Mouse (Mus musculus) embryonic facial prominence, embryonic 14.5 days (tissue): Measurements from ENCODE around the gene Ccdc162. TPM values are rescaled to one million over a fixed set of nuclear protein-coding genes. Genes with fewer than 3 reads are reported as not detected.

Experiments
- ATAC-seq: fragments of 200-750 bp; cut with Nextera tagmentation; 2 replicates; pipeline ENCODE4 v1.8.0; 2017; ENCODE audit warnings: low read depth, moderate number of reproducible peaks, moderate TSS enrichment
- DNase-seq: peaks from one replicate; pipeline ENCODE4 v3.0.0-alpha.2; 2015; ENCODE audit warnings: low spot score
- H3K27ac ChIP-seq: fragments of 300-500 bp; sonication (generic); replicated peaks from 2 replicates; pipeline ENCODE4 v1.5.1; 2014; ENCODE audit warnings: low read depth, mild to moderate bottlenecking, low read length, moderate library complexity
- H3K27me3 ChIP-seq: fragments of 300-500 bp; sonication (generic); replicated peaks from 2 replicates; pipeline ENCODE4 v1.6.1; 2014; ENCODE audit warnings: low read length; ENCODE audit not compliant: control insufficient read depth, insufficient read depth
- H3K36me3 ChIP-seq: fragments of 300-500 bp; sonication (generic); 2 replicates; pipeline ENCODE4 v1.6.1; 2014; ENCODE audit warnings: low read length, mixed read lengths; ENCODE audit not compliant: control insufficient read depth, insufficient read depth
- H3K4me1 ChIP-seq: fragments of 300-500 bp; sonication (generic); 2 replicates; pipeline ENCODE4 v1.6.1; 2014; ENCODE audit warnings: antibody characterized with exemption, low read length; ENCODE audit not compliant: control insufficient read depth, insufficient read depth
- H3K4me2 ChIP-seq: fragments of 300-500 bp; sonication (generic); 2 replicates; pipeline ENCODE4 v1.6.1; 2014; ENCODE audit warnings: low read depth, mild to moderate bottlenecking, low read length, moderate library complexity, mixed read lengths
- H3K4me3 ChIP-seq: fragments of 300-500 bp; sonication (generic); 2 replicates; pipeline ENCODE4 v1.5.1; 2014; ENCODE audit warnings: low read depth, mild to moderate bottlenecking, low read length
- H3K9ac ChIP-seq: fragments of 300-500 bp; sonication (generic); 2 replicates; pipeline ENCODE4 v1.6.1; 2014; ENCODE audit warnings: low read depth, mild to moderate bottlenecking, low read length, moderate library complexity, mixed read lengths
- H3K9me3 ChIP-seq: fragments of 300-500 bp; sonication (generic); 2 replicates; pipeline ENCODE4 v1.6.1; 2016; ENCODE audit warnings: low read length; ENCODE audit not compliant: control insufficient read depth
- WGBS: fragments of 180-500 bp; shearing (Covaris S2); extraction: QIAGEN DNeasy Blood & Tissue Kit; methylation state at CpG from one replicate; pipeline ENCODE4 v1.1.7; 2014; 5-methylcytosine and 5-hydroxymethylcytosine counted together
- polyA plus RNA-seq: library from polyadenylated mRNA; unstranded; fragments of >200 nt; fragmentation: Nextera tagmentation; extraction: Ambion mirVana; gene quantifications from 2 replicates; pipeline ENCODE4 v1.2.1, GENCODE M21; 2014

Gene Ccdc162
- polyA plus RNA-seq, 1 experiment from 2014 or later, result 1.6 TPM

DNA sequence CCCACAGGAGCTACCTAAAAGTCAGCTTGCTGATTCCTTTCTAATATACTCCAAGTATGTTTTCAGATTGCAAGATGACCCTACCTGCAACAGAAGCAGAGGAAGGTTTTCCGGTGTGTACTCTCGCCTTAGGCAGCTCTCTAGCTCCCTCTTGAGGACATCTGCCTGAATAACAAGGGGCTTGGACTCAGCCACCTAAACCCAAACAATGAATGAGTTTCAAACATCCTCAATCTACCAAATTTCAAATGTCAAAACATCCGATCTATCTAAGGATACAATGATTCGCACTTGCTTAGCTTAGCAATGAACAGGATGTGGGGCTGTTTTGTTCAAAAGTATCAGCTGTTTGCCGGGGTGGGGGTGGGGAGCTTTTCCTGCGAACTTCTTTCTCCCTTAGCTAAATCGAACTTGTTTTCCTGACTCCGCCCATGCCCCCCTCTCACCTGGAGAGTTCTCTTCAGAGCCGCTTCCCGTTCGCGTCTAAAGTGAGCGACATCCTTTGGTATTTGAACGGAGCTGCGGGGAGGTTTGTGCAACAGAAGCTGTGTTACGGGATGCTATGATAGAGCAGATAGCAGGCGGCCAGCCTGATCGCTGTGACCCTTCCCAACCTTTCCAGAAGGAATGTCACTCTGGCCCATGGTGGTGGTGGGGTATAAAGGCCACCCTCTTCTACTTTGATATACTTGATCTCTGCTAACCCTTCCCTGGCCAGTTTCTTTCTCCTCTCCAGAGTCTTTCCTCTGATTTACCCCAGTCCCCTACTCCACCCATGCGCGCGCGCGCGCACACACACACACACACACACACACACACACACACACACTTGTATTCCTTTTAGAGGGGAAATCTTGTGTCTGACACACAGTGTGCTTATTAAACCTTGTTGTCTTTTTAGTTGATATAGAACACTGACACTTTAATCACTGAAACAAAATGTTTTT is 26.2 kb downstream of the Ccdc162 start:
- Histone ChIP-seq H3K4me1 (no peaks in the 10 kb centered on the region), H3K9me3 (no peaks in the 10 kb centered on the region), H3K4me2 (peak overlapping the region; percentile 61), H3K27me3 (no peaks in the 10 kb centered on the region), H3K4me3 (peak overlapping the region; percentile 38), H3K36me3 (no peaks in the 10 kb centered on the region), H3K9ac (peak overlapping the region; percentile 45), H3K27ac (no peak overlapping the region)
- 22% methylated on average over 24 of the region's 24 CpGs for WGBS
- ATAC-seq (peak; percentile 33; the same call in 1 of the 2 replicates), DNase-seq (peak; percentile 67)

DNA sequence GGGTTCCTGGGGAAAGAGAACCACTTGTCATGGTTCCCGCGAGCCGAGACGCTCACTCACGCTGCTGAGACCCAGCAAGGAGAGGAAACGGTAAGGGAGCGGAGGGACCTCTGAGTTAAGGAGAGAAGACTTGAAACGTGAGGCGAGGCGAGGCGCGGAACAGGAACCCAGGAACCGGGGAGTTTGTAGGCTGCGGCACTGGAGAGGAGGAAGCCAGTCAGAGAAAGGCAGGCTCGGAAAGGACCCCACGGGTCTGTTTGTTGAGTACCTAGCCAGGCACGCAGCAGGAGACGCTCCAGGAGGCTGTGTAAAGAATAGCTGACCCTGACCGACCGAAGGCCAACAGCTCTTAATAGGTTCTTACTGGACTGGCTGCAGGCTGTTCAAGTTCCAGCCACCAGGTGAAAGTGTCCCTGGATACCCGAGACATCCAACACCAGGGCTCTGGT is 31.9 kb downstream of the Ccdc162 start:
- Histone ChIP-seq H3K4me1 (no peaks in the 10 kb centered on the region), H3K9ac (peak overlapping the region; percentile 49), H3K27ac (no peak overlapping the region), H3K9me3 (no peaks in the 10 kb centered on the region), H3K36me3 (no peaks in the 10 kb centered on the region), H3K4me3 (peak overlapping the region; percentile 14), H3K4me2 (peak overlapping the region; percentile 47), H3K27me3 (no peaks in the 10 kb centered on the region)
- ATAC-seq (peak; percentile 21; the same call in 1 of the 2 replicates), DNase-seq (peak; percentile 20)
- WGBS, result 3% methylated on average over 21 of the region's 21 CpGs

DNA sequence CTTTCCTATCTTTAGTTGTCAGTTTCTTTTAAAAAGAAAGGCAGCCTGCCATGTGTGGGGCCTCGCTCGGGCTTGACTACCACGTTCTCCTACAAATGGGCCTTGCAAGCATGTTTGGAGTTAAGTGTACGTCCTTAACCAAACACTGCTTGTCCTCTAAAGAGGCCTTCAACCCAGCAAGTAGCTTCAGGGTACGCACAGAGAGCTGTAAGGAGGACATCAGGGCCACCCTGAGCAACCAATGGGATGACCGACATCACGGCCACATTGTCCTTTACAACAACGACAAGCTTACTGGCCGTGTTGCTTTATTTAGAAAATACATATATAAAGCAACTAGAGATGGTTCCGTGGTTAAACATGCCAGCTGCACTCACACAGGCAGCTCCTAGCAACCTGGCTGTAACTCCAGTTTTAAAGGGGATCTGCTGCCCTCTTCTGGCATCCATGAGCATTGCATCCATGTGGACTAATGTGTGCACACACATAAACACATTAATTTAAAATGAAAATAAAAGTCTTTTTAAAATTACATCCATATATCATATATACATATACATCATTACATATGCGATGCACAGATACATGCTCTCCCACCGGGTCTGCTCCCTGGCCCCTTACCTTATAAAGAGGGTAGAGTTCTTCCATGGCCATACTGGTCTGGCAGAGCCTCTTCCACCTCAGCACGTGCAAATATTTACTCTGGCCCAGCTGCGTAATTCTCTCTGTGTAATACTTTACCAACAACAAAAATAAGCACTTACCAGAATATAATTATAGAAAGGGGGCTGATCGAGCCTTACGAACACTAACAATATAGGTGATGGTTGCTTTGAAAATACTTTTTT is 33.7 kb downstream of the Ccdc162 start:
- Histone ChIP-seq H3K27me3 (no peaks in the 10 kb centered on the region), H3K36me3 (no peaks in the 10 kb centered on the region), H3K9me3 (no peaks in the 10 kb centered on the region), H3K4me2 (no peak overlapping the region), H3K4me1 (peaks cover 8% of the 10 kb centered on the region; the same call in 1 of the 2 replicates), H3K4me3 (no peak overlapping the region), H3K9ac (no peak overlapping the region), H3K27ac (no peak overlapping the region)
- 38% methylated on average over 16 of the region's 16 CpGs for WGBS
- ATAC-seq, result no peak
- DNase-seq, result peak; percentile 87

DNA sequence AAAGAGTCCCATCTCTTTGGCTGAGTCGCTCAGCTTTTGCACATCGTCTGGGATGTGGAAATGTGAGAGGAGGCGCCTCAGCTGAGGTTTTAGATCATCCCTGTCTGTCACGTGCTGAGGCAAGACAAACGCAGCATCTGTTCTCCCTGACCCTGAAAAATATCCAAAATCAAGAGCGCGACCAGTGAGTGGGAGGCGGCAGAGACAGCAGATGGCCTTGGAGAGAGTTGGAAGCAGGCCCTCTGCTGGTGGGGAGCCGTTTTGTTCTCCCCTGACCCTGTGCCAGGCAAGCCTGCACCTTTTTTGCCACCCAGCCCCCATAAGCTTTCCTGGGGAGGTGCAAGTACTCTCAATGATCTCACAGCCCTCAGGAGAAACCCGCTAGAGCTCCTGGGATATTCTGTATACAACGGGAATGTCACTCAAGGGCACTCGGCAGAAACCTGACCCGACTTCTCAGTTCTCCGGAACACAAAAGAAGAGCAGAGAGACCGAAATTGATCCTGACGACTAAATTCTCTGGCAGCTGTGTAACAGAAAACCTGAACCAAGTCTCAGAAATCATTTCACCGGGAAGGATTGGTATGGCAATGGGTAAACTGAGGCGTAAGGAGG is 37.6 kb downstream of the Ccdc162 start:
- Histone ChIP-seq H3K4me2 (peak overlapping the region; percentile 55), H3K36me3 (no peaks in the 10 kb centered on the region), H3K27ac (0 out of 2 replicates have a peak overlapping the region, but pooled peaks have one; percentile 24), H3K4me3 (peak overlapping the region; percentile 21), H3K9ac (no peak overlapping the region), H3K4me1 (peaks cover 8% of the 10 kb centered on the region; the same call in 1 of the 2 replicates), H3K9me3 (no peaks in the 10 kb centered on the region), H3K27me3 (no peaks in the 10 kb centered on the region)
- WGBS, result 13% methylated on average over 18 of the region's 18 CpGs
- ATAC-seq (peak; percentile 88), DNase-seq (peak; percentile 88)

DNA sequence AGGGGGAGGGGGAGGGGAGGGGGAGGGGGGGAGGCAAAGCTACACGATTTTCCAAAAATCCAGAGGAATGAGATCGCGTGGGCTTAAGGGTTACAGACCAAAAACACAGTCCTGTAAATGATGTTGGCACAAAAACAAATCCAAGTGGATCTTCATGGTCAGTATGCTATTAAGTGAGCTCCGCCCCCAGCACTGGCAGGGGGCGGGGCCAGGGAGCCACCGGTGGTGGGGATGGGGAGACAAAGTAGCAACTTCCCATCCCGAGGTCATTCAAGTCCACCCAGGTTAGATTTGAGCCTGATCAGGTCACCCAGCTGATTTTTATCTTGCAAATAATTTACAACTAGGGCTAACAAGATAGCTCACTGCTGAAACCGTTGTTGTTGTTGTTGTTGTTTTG is 39.0 kb downstream of the Ccdc162 start:
- DNase-seq, result no peak
- Histone ChIP-seq H3K36me3 (no peaks in the 10 kb centered on the region), H3K27ac (no peak overlapping the region), H3K9me3 (no peaks in the 10 kb centered on the region), H3K4me3 (no peak overlapping the region), H3K9ac (no peak overlapping the region), H3K4me2 (no peak overlapping the region), H3K4me1 (peaks cover 8% of the 10 kb centered on the region; the same call in 1 of the 2 replicates), H3K27me3 (no peaks in the 10 kb centered on the region)
- WGBS, result 52% methylated on average over 8 of the region's 8 CpGs
- no peak for ATAC-seq

DNA sequence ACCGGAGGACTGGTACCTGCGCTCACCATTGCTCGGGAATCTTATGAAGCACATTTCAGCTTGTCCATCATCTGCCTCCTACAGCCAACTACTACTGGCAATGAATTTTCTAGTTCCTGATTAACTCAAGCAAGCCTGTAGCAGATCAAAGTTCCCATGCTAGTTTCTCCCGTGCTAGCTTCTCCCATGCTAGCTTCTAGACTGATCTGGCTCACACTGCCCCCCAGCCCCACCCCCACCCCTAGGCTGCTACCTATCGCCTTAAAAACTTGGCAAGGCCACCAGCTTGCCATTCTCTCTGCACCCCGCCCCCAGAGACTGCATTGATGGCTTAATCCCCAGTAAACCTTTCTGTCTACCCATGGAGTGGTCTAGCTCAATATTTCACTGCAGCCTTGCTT is 39.8 kb downstream of the Ccdc162 start:
- Histone ChIP-seq H3K9me3 (no peaks in the 10 kb centered on the region), H3K9ac (no peak overlapping the region), H3K27ac (no peak overlapping the region), H3K4me3 (no peak overlapping the region), H3K27me3 (no peaks in the 10 kb centered on the region), H3K4me2 (no peak overlapping the region), H3K4me1 (peaks cover 8% of the 10 kb centered on the region; the same call in 1 of the 2 replicates), H3K36me3 (no peaks in the 10 kb centered on the region)
- DNase-seq (peak; percentile 22), ATAC-seq (no peak)
- WGBS, result 70% methylated on average over 6 of the region's 6 CpGs

DNA sequence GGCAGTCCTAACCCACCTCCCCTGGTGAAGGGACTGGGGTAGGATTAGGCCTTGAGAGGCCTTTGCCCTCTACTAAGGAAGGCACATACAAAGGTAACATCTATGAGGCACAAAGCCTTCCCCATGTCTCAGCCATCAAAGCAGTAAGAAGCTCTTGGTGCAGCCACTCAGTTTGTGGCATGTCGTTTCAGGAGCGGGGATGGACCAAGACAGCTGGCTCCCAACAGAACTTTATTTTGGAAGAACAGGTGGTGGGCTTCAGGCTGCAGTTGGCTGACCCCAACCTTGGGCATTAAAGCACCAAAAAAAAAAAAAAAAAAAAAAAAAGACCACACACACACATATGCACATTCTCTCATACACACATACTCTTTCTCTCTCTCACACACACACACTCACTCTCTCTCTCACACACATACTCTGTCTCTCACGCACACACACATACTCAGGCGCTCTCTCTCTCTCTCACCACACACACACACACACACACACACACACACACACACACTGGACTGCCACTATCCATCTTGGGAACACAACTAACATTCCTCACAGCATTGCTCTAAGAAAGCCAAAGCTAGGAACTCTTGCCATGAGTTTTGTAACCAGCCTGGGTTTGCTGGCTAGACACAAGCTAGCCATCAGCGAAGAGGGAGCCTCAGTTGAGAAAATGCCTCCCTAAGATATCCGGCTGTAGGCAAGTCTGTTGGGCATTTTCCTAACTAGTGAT is 40.4 kb downstream of the Ccdc162 start:
- H3K27ac ChIP-seq, result no peak overlapping the region
- no peaks in the 10 kb centered on the region for H3K27me3 ChIP-seq
- H3K4me2 ChIP-seq, result no peak overlapping the region
- peak; percentile 60 for DNase-seq
- H3K4me3 ChIP-seq, result no peak overlapping the region
- H3K4me1 ChIP-seq, result peaks cover 8% of the 10 kb centered on the region; the same call in 1 of the 2 replicates
- WGBS, result 83% methylated on average over 6 of the region's 6 CpGs
- H3K9ac ChIP-seq, result no peak overlapping the region
- H3K9me3 ChIP-seq, result no peaks in the 10 kb centered on the region
- no peak for ATAC-seq
- no peaks in the 10 kb centered on the region for H3K36me3 ChIP-seq
